Mouse (Mus musculus) G1E (cell line): ENCODE results near the gene Fam19a5. TPM values are rescaled to one million over a fixed set of nuclear protein-coding genes. Genes with fewer than 3 reads are reported as not detected.
A peak's percentile ranks its signal among the peaks of the same experiment; 100 is the strongest.

Experiments used
- ATAC-seq: 2 replicates; pipeline ENCODE4 v1.8.0; 2016; ENCODE audit warnings: mild to moderate bottlenecking; ENCODE audit not compliant: insufficient number of reproducible peaks, poor library complexity, low FRiP score, severe bottlenecking; ENCODE audit errors: extremely low read depth
- DNase-seq: peaks from one replicate; pipeline ENCODE4 v3.0.0; 2012; ENCODE audit warnings: low spot score
- H3K27me3 ChIP-seq: 2 replicates; pipeline ENCODE4 v1.6.1; 2012; ENCODE audit warnings: mild to moderate bottlenecking, low read length, inconsistent platforms; ENCODE audit not compliant: insufficient read depth
- H3K36me3 ChIP-seq: replicated peaks from 2 replicates; pipeline ENCODE3; 2012; ENCODE audit warnings: mild to moderate bottlenecking, inconsistent platforms
- H3K4me1 ChIP-seq: 2 replicates; pipeline ENCODE4 v1.6.1; 2012; ENCODE audit warnings: low read depth, low read length, inconsistent platforms, mixed read lengths; ENCODE audit not compliant: insufficient read depth
- H3K4me3 ChIP-seq: 2 replicates; pipeline ENCODE4 v1.5.1; 2012; ENCODE audit warnings: low read depth, mild to moderate bottlenecking, inconsistent platforms, low read length, moderate library complexity, mixed read lengths
- H3K9me3 ChIP-seq: replicated peaks from 2 replicates; pipeline ENCODE4 v1.6.1; 2012; ENCODE audit warnings: inconsistent platforms
- CTCF ChIP-seq: IDR thresholded peaks from 2 replicates; pipeline ENCODE4 v1.5.1; 2012; ENCODE audit warnings: low read depth, low read length, inconsistent platforms, mixed read lengths
- GATA1 ChIP-seq: IDR thresholded peaks from 2 replicates; pipeline ENCODE4 v1.6.1; 2012; ENCODE audit warnings: borderline replicate concordance, low read length, inconsistent platforms, mixed read lengths
- GATA2 ChIP-seq: IDR thresholded peaks from 2 replicates; pipeline ENCODE4 v1.6.1; 2012; ENCODE audit warnings: low read depth, low read length, inconsistent platforms, borderline replicate concordance
- POLR2AphosphoS5 ChIP-seq: IDR thresholded peaks from 2 replicates; pipeline ENCODE4 v1.6.1; 2012; ENCODE audit warnings: low read depth, low read length, inconsistent platforms; ENCODE audit not compliant: insufficient replicate concordance
- TAL1 ChIP-seq: conservative IDR thresholded peaks from 2 replicates; pipeline ENCODE4 v1.6.1; 2012; ENCODE audit warnings: low read depth, low read length, inconsistent platforms, mixed read lengths
- polyA plus RNA-seq: library from polyadenylated mRNA; stranded (reverse); fragments of >175 nt; gene quantifications from 2 replicates; pipeline ENCODE4 v1.2.3, GENCODE M21; 2012
- total RNA-seq, 2 experiments: library from RNA; stranded (forward) in 1 of 2; stranded (reverse) in 1 of 2; fragments of 200-1000 nt in 1 of 2; fragments of >200 nt in 1 of 2; fragmentation: Nextera tagmentation in 1 of 2; gene quantifications; 2 replicates each; pipeline ENCODE4 v1.2.3; 2014 to 2017

The Fam19a5 gene
- total and polyA plus RNA-seq, 3 experiments: not detected

DNA sequence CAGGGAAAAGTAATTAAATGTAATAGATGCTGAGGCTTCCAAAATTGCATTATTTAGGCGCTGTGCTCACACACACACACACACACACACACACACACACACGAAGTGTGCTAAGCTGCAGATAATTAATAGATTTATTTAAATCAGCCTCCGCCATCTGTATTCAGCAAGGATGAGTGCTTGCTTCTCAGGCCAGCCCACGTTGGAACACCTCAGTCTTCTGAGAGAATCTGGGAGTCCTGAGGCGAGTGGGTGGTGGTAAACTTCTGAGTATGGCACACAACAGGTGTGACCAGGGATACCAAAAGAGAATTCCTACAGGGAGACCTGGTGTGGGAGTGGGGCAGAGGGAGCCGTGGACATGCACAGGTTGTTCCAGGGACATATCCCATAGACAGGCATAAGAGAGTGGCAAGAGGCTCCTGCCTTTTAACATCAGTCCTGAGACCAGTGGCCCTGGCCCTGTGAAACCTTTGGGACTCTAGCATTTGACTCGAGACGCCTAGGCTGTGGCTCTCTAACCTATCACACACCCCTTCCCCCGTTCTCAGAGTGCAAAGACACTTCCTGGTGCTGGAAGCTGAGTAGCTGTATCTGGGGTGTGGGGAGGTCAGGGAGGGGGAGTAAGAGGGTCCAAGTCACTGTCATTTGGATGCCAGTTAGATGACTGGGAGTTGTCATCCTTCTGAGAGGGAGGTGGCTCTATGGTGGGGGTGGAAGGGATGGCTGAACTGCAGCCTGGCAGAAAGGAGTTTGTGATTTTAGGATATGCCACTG is 61.6 kb downstream of the Fam19a5 start:
- no peaks in the 10 kb centered on the region for H3K27me3 ChIP-seq
- no peaks in the 10 kb centered on the region for H3K36me3 ChIP-seq
- no peaks in the 10 kb centered on the region for H3K4me1 ChIP-seq
- peaks cover 90% of the 10 kb centered on the region for H3K9me3 ChIP-seq
- TF ChIP-seq POLR2AphosphoS5 (no peak), GATA1 (no peak), TAL1 (no peak), GATA2 (no peak), CTCF (no peak)
- DNase-seq: no peak
- ATAC-seq: no peak
- H3K4me3 ChIP-seq: no peak overlapping the region

- no peaks in the 10 kb centered on the region for H3K27me3 ChIP-seq
- no peak for DNase-seq
- TF ChIP-seq GATA1 (no peak), POLR2AphosphoS5 (no peak), TAL1 (no peak), GATA2 (no peak), CTCF (no peak)
- no peaks in the 10 kb centered on the region for H3K4me1 ChIP-seq
- H3K36me3 ChIP-seq: no peaks in the 10 kb centered on the region
- no peak for ATAC-seq
- peaks cover 88% of the 10 kb centered on the region for H3K9me3 ChIP-seq
- no peak overlapping the region for H3K4me3 ChIP-seq
Measured at GRCm38 (mm10) chr15:87606702-87607101, 62.6 kb downstream of the Fam19a5 start.

- H3K4me3 ChIP-seq: no peak overlapping the region
- no peaks in the 10 kb centered on the region for H3K4me1 ChIP-seq
- no peaks in the 10 kb centered on the region for H3K27me3 ChIP-seq
- DNase-seq (no peak), ATAC-seq (no peak)
- no peak for TF ChIP-seq GATA1
- no peak for TF ChIP-seq GATA2
- no peak for TF ChIP-seq POLR2AphosphoS5
- TF ChIP-seq TAL1: no peak
- TF ChIP-seq CTCF: no peak
- peaks cover 86% of the 10 kb centered on the region for H3K9me3 ChIP-seq
- H3K36me3 ChIP-seq: no peaks in the 10 kb centered on the region
Measured at GRCm38 (mm10) chr15:87609236-87609635, 65.1 kb downstream of the Fam19a5 start.

DNA sequence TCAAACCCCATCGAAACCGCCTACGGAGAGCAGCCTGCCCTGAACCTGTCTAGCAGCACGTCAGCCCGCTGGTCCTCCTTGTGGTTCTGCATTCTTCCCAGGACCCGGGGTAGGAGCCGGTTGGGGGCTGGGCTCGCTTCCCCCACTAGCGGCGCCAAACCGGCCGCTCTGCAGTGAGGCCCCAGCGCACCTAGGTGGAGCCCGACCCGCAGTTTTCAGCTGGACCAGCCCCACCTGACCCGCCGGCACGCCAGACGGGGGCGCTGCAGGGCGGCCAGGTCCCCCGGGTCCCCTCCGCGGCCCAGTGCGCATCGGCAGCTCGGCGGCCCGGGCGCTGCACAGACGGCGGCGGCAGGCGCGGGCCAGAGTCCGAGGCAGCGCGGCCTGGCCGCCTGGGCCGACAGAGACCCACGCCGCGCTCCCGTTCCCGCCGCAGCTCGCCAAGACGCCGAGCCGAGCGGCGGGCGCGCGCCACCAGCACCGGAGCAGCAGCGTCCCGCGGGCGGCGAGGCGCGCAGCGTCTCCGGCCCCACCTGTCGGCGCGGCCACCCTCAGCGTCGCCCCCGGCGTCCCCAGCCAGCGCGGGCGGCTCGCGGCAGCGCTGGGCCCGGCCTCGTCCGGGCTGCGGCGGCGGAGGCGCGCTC is 80.0 kb downstream of the Fam19a5 start:
- H3K27me3 ChIP-seq: no peaks in the 10 kb centered on the region
- peaks cover 76% of the 10 kb centered on the region for H3K9me3 ChIP-seq
- TF ChIP-seq TAL1 (no peak), POLR2AphosphoS5 (no peak), GATA2 (no peak), CTCF (no peak)
- H3K4me1 ChIP-seq: no peaks in the 10 kb centered on the region
- ATAC-seq (no peak), DNase-seq (no peak)
- no peaks in the 10 kb centered on the region for H3K36me3 ChIP-seq
- H3K4me3 ChIP-seq: no peak overlapping the region

- DNase-seq (no peak), ATAC-seq (no peak)
- H3K27me3 ChIP-seq: no peaks in the 10 kb centered on the region
- no peak for TF ChIP-seq POLR2AphosphoS5
- TF ChIP-seq GATA2: no peak
- TF ChIP-seq TAL1: no peak
- TF ChIP-seq CTCF: no peak
- TF ChIP-seq GATA1: no peak
- no peak overlapping the region for H3K4me3 ChIP-seq
- no peaks in the 10 kb centered on the region for H3K36me3 ChIP-seq
- H3K9me3 ChIP-seq: peaks cover 71% of the 10 kb centered on the region
- no peaks in the 10 kb centered on the region for H3K4me1 ChIP-seq
Measured at GRCm38 (mm10) chr15:87624610-87625091, 80.6 kb downstream of the Fam19a5 start.

- DNase-seq (no peak), ATAC-seq (no peak)
- Histone ChIP-seq H3K4me3 (peak overlapping the region; percentile 9; the same call in 1 of the 2 replicates), H3K27me3 (no peaks in the 10 kb centered on the region), H3K4me1 (no peaks in the 10 kb centered on the region), H3K36me3 (no peaks in the 10 kb centered on the region), H3K9me3 (peaks cover 68% of the 10 kb centered on the region)
- TF ChIP-seq CTCF (no peak), GATA2 (no peak), GATA1 (no peak), TAL1 (no peak), POLR2AphosphoS5 (no peak)
Measured at GRCm38 (mm10) chr15:87625236-87626023, 81.3 kb downstream of the Fam19a5 start.
